Mouse (Mus musculus): ENCODE data around the gene Camk2d. TPM values are rescaled to one million over a fixed set of nuclear protein-coding genes. Genes with fewer than 3 reads are reported as not detected.

Camk2d gene
- polyA plus RNA-seq, 1 experiment from 2014 or later = 3.5 TPM

- Histone ChIP-seq H3K4me1 (ENCODE audit: control insufficient read depth, low read depth, low read length) (no peaks in the 10 kb centered on the region), H3K9ac (ENCODE audit: low read depth, low read length) (no peak overlapping the region), H3K4me3 (ENCODE audit: low read depth, low read length) (no peak overlapping the region), H3K9me3 (replicated peaks; ENCODE audit: control insufficient read depth, low read length) (no peaks in the 10 kb centered on the region), H3K27ac (ENCODE audit: low read length) (no peak overlapping the region), H3K36me3 (ENCODE audit: control insufficient read depth, insufficient read depth) (no peaks in the 10 kb centered on the region), H3K4me2 (ENCODE audit: low read depth, low read length) (no peak overlapping the region), H3K27me3 (ENCODE audit: control insufficient read depth, insufficient read depth, low read depth, low read length) (no peaks in the 10 kb centered on the region)
- 85% methylated on average over 6 of the region's 6 CpGs for WGBS (ENCODE audit: insufficient replicate concordance)
- ATAC-seq (ENCODE audit: low read depth) = no peak
Observed at GRCm38 (mm10) chr3:126634171-126634570, 38.1 kb downstream of the Camk2d start.

DNA sequence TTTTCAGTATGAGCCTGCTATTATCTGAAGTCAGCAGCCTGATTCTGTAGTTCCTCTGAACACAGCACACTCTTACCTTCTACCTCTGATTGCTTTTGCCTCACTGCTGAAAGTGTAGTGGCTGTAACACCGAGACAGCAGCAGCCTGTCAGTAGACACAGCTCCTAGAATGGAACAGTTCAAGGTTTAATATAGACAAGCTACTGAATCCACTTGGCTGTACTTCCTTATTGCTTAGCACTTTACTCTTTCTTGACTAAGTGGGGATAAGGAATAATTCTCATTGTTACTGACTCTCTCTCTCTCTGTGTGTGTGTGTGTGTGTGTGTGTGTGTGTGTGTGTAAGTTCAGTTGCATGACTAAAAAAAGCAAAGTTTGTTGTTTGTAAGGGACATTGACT lies 42.2 kb downstream of the Camk2d start:
- Histone ChIP-seq H3K9ac (ENCODE audit: low read depth, low read length) (no peak overlapping the region), H3K4me1 (ENCODE audit: control insufficient read depth, low read depth, low read length) (no peaks in the 10 kb centered on the region), H3K27me3 (ENCODE audit: control insufficient read depth, insufficient read depth, low read depth, low read length) (no peaks in the 10 kb centered on the region), H3K4me2 (ENCODE audit: low read depth, low read length) (no peak overlapping the region), H3K27ac (ENCODE audit: low read length) (no peak overlapping the region), H3K36me3 (ENCODE audit: control insufficient read depth, insufficient read depth) (no peaks in the 10 kb centered on the region), H3K4me3 (ENCODE audit: low read depth, low read length) (no peak overlapping the region), H3K9me3 (replicated peaks; ENCODE audit: control insufficient read depth, low read length) (no peaks in the 10 kb centered on the region)
- ATAC-seq (ENCODE audit: low read depth) = no peak
- 51% methylated on average over 1 of the region's 1 CpGs for WGBS (ENCODE audit: insufficient replicate concordance)

- no peak for ATAC-seq (ENCODE audit: low read depth)
- Histone ChIP-seq H3K27me3 (ENCODE audit: control insufficient read depth, insufficient read depth, low read depth, low read length) (no peaks in the 10 kb centered on the region), H3K36me3 (ENCODE audit: control insufficient read depth, insufficient read depth) (no peaks in the 10 kb centered on the region), H3K27ac (ENCODE audit: low read length) (no peak overlapping the region), H3K9ac (ENCODE audit: low read depth, low read length) (no peak overlapping the region), H3K4me2 (ENCODE audit: low read depth, low read length) (no peak overlapping the region), H3K9me3 (replicated peaks; ENCODE audit: control insufficient read depth, low read length) (no peaks in the 10 kb centered on the region), H3K4me1 (ENCODE audit: control insufficient read depth, low read depth, low read length) (no peaks in the 10 kb centered on the region), H3K4me3 (ENCODE audit: low read depth, low read length) (no peak overlapping the region)
- WGBS (ENCODE audit: insufficient replicate concordance) = 66% methylated on average over 5 of the region's 5 CpGs
Observed at GRCm38 (mm10) chr3:126639098-126639513, 43.0 kb downstream of the Camk2d start.

DNA sequence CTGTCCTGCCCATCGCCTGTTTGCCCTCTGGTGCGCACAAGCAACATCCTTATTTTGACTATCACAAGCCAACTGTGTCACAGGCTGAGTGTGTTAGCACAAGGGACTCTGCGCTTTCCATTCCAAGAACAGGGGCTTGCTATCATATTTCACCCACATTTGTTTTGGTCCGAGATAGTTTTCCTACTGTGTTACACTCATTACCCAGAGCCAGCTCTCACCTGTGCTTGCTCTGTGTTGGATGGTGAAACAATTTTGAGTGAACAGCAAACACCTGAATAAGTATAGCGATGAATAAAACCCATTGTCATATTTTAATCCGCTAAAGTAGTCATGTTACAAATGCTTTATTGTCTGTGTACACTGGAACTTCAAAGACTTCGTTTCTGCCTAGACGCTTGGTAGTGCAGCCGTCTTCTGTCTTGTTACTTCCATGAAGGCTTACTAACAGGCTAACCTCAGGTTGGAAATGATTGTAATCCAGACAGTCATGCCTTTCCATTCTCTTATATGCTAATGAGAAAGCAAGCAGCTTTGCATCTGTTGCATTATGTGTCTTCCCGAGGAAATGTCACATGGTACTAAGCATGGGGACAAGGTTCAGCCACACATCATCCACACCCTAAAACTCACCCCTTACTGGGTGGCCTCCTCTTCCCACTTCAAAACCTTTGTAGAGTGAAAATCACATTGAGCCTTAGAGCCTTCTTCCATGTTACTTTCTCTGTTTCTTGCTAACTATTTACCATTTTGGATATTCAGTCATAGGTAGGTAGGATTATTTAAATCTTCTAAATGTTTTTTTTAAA lies 44.5 kb downstream of the Camk2d start:
- H3K36me3 ChIP-seq (ENCODE audit: control insufficient read depth, insufficient read depth) = no peaks in the 10 kb centered on the region
- no peaks in the 10 kb centered on the region for H3K9me3 ChIP-seq (replicated peaks; ENCODE audit: control insufficient read depth, low read length)
- no peaks in the 10 kb centered on the region for H3K27me3 ChIP-seq (ENCODE audit: control insufficient read depth, insufficient read depth, low read depth, low read length)
- no peak overlapping the region for H3K9ac ChIP-seq (ENCODE audit: low read depth, low read length)
- no peak overlapping the region for H3K27ac ChIP-seq (ENCODE audit: low read length)
- H3K4me2 ChIP-seq (ENCODE audit: low read depth, low read length) = no peak overlapping the region
- H3K4me1 ChIP-seq (ENCODE audit: control insufficient read depth, low read depth, low read length) = no peaks in the 10 kb centered on the region
- H3K4me3 ChIP-seq (ENCODE audit: low read depth, low read length) = no peak overlapping the region
- WGBS (ENCODE audit: insufficient replicate concordance) = 71% methylated on average over 10 of the region's 10 CpGs
- ATAC-seq (ENCODE audit: low read depth) = no peak

DNA sequence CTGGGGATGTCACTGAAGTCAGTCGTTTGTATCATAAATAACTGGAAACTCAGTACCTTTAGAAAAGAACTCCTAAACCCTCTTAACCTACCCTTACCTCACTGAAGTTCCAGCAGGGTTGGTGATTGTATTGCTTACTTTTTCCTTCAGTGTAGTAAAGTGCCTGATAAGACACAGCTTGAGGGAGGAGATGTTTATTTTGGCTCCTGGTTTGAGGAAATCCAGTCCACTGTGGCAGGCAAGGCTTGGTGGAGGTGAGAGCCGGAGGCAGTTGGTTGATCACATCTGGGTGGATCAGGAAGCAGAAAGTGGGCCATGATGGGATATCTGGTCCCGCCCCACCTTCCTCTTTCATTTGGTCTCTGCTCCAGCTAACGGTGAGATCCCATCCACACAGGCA lies 45.3 kb downstream of the Camk2d start:
- ATAC-seq (ENCODE audit: low read depth) = no peak
- no peak overlapping the region for H3K9ac ChIP-seq (ENCODE audit: low read depth, low read length)
- 53% methylated on average over 4 of the region's 4 CpGs for WGBS (ENCODE audit: insufficient replicate concordance)
- no peaks in the 10 kb centered on the region for H3K9me3 ChIP-seq (replicated peaks; ENCODE audit: control insufficient read depth, low read length)
- no peak overlapping the region for H3K4me3 ChIP-seq (ENCODE audit: low read depth, low read length)
- no peaks in the 10 kb centered on the region for H3K27me3 ChIP-seq (ENCODE audit: control insufficient read depth, insufficient read depth, low read depth, low read length)
- H3K4me1 ChIP-seq (ENCODE audit: control insufficient read depth, low read depth, low read length) = no peaks in the 10 kb centered on the region
- no peak overlapping the region for H3K27ac ChIP-seq (ENCODE audit: low read length)
- no peaks in the 10 kb centered on the region for H3K36me3 ChIP-seq (ENCODE audit: control insufficient read depth, insufficient read depth)
- H3K4me2 ChIP-seq (ENCODE audit: low read depth, low read length) = no peak overlapping the region

GRCm38 (mm10) chr3:126643071-126644010 lies 47.2 kb downstream of the Camk2d start:
- H3K4me2 ChIP-seq (ENCODE audit: low read depth, low read length) = no peak overlapping the region
- WGBS (ENCODE audit: insufficient replicate concordance) = 49% methylated on average over 10 of the region's 10 CpGs

DNA sequence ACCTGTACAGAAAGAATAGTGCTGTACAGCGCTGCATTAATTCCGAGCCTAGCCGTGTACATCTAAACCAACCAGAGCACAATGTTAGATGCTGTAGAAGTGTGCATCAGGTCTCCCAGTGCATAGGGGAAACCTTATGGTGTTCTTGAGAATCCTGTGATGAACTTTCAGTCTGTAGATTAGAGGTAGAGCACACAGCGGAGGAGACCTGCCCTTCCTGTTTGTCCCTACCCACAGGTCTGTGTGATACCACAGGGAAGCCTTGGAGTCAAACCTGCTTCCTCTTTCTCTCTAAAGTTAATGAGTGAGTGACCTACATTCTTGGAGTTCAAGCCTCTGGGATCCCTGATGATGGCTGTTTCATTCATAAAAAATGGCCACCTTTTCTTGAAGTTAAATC lies 54.2 kb downstream of the Camk2d start:
- Histone ChIP-seq H3K27me3 (ENCODE audit: control insufficient read depth, insufficient read depth, low read depth, low read length) (no peaks in the 10 kb centered on the region), H3K4me2 (ENCODE audit: low read depth, low read length) (no peak overlapping the region), H3K4me1 (ENCODE audit: control insufficient read depth, low read depth, low read length) (no peaks in the 10 kb centered on the region), H3K27ac (ENCODE audit: low read length) (no peak overlapping the region), H3K9me3 (replicated peaks; ENCODE audit: control insufficient read depth, low read length) (no peaks in the 10 kb centered on the region), H3K9ac (ENCODE audit: low read depth, low read length) (no peak overlapping the region), H3K36me3 (ENCODE audit: control insufficient read depth, insufficient read depth) (no peaks in the 10 kb centered on the region), H3K4me3 (ENCODE audit: low read depth, low read length) (no peak overlapping the region)
- WGBS (ENCODE audit: insufficient replicate concordance) = 56% methylated on average over 4 of the region's 4 CpGs
- no peak for ATAC-seq (ENCODE audit: low read depth)

More at GRCm38 (mm10) chr3:126643071-126644010, 47.2 kb downstream of the Camk2d start:
- H3K27ac ChIP-seq (ENCODE audit: low read length) = no peak overlapping the region
- no peak for ATAC-seq (ENCODE audit: low read depth)
- no peaks in the 10 kb centered on the region for H3K27me3 ChIP-seq (ENCODE audit: control insufficient read depth, insufficient read depth, low read depth, low read length)
- no peak overlapping the region for H3K4me3 ChIP-seq (ENCODE audit: low read depth, low read length)
- no peak overlapping the region for H3K9ac ChIP-seq (ENCODE audit: low read depth, low read length)
- no peaks in the 10 kb centered on the region for H3K4me1 ChIP-seq (ENCODE audit: control insufficient read depth, low read depth, low read length)
- H3K9me3 ChIP-seq (replicated peaks; ENCODE audit: control insufficient read depth, low read length) = no peaks in the 10 kb centered on the region
- no peaks in the 10 kb centered on the region for H3K36me3 ChIP-seq (ENCODE audit: control insufficient read depth, insufficient read depth)

DNA sequence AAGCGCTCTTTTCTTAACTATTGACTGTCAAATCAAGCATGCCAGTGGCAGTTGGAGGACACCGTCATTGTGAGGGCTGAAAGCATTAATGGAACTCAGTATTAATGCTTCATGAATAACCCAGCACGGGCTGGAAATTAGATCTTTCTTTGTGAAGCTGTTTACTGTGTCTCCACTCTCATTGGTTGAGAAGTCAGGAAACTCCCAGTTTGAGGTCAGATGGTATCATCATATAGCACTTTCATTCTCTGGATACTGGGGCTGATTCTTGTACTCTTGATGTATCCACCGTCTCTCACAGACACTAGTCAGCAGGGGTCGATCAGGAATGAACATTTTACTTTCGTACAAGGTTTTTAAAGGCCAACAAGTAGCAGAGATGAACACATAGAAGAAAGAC lies 54.6 kb downstream of the Camk2d start:
- Histone ChIP-seq H3K27me3 (ENCODE audit: control insufficient read depth, insufficient read depth, low read depth, low read length) (no peaks in the 10 kb centered on the region), H3K36me3 (ENCODE audit: control insufficient read depth, insufficient read depth) (no peaks in the 10 kb centered on the region), H3K9ac (ENCODE audit: low read depth, low read length) (no peak overlapping the region), H3K4me2 (ENCODE audit: low read depth, low read length) (no peak overlapping the region), H3K4me1 (ENCODE audit: control insufficient read depth, low read depth, low read length) (no peaks in the 10 kb centered on the region), H3K27ac (ENCODE audit: low read length) (no peak overlapping the region), H3K4me3 (ENCODE audit: low read depth, low read length) (no peak overlapping the region), H3K9me3 (replicated peaks; ENCODE audit: control insufficient read depth, low read length) (no peaks in the 10 kb centered on the region)
- no peak for ATAC-seq (ENCODE audit: low read depth)
- 62% methylated on average over 6 of the region's 6 CpGs for WGBS (ENCODE audit: insufficient replicate concordance)

DNA sequence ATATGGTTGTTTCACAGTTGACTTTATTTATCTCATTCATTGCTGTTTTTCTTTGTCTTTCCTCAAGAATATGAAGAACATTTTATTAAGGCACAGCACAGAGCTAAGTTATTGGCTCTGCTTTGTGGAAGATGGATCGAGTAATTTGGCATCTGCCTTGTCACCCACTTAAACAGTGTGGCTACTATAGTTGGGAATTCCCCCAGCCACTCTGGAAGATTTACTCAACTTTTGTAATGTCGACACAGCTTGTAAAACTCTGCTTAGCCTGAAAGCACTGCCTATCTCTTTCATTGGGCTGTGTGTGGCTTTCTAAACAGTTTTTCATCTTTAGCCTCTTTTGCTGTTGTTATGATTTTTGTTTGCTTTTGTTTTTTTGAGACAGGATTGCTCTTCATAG lies 56.3 kb downstream of the Camk2d start:
- H3K9me3 ChIP-seq (replicated peaks; ENCODE audit: control insufficient read depth, low read length) = no peaks in the 10 kb centered on the region
- H3K9ac ChIP-seq (ENCODE audit: low read depth, low read length) = no peak overlapping the region
- no peaks in the 10 kb centered on the region for H3K4me1 ChIP-seq (ENCODE audit: control insufficient read depth, low read depth, low read length)
- 44% methylated on average over 2 of the region's 2 CpGs for WGBS (ENCODE audit: insufficient replicate concordance)
- ATAC-seq (ENCODE audit: low read depth) = no peak
- no peak overlapping the region for H3K4me2 ChIP-seq (ENCODE audit: low read depth, low read length)
- H3K27me3 ChIP-seq (ENCODE audit: control insufficient read depth, insufficient read depth, low read depth, low read length) = no peaks in the 10 kb centered on the region
- H3K4me3 ChIP-seq (ENCODE audit: low read depth, low read length) = no peak overlapping the region
- H3K27ac ChIP-seq (ENCODE audit: low read length) = no peak overlapping the region
- H3K36me3 ChIP-seq (ENCODE audit: control insufficient read depth, insufficient read depth) = no peaks in the 10 kb centered on the region
